Comparison of ENCODE assay signal across 27 mouse cellular contexts in genomic region chr5:88602713-88603112, GRCm38 (mm10).
"Had no signal": no experiment of that assay in that cellular context is flagged by ENCODE, and none has a peak within 500 bp of the region (broad histone marks: within the 10 kb centered on the region; RNA-seq: fewer than 3 reads in every experiment).

No protein-coding gene starts in this region.

- DNase-seq: cerebellum, adult 18-20 months; cerebellum, adult 2 months; cerebellum, adult 8-10 months; cerebellum, adult 9-10 months; cerebellum, adult 9-11 months; cerebellum, postnatal 10 days; cerebellum, postnatal 14 days; cerebellum, postnatal 25 days; cerebellum, postnatal 36 days; embryo, embryonic 11 days; forebrain, postnatal 0 days; gastrocnemius, adult 2 months; gastrocnemius, postnatal 10 days; gastrocnemius, postnatal 14 days; gastrocnemius, postnatal 25 days; gastrocnemius, postnatal 36 days had no signal

- ATAC-seq: forebrain, embryonic 13.5 days; forebrain, embryonic 14.5 days; forebrain, embryonic 15.5 days; forebrain, embryonic 16.5 days; forebrain, postnatal 0 days had no signal

- H3K9ac ChIP-seq: embryonic facial prominence, embryonic 12.5 days; embryonic facial prominence, embryonic 13.5 days; embryonic facial prominence, embryonic 15.5 days; forebrain, embryonic 12.5 days; forebrain, embryonic 13.5 days; forebrain, embryonic 15.5 days; forebrain, postnatal 0 days had no signal

- H3K27me3 ChIP-seq: embryonic facial prominence, embryonic 12.5 days; embryonic facial prominence, embryonic 13.5 days; embryonic facial prominence, embryonic 15.5 days; forebrain, embryonic 12.5 days; forebrain, embryonic 13.5 days; forebrain, embryonic 15.5 days had no signal

- H3K9me3 ChIP-seq: embryonic facial prominence, embryonic 10.5 days; embryonic facial prominence, embryonic 12.5 days; embryonic facial prominence, embryonic 13.5 days; embryonic facial prominence, embryonic 15.5 days; forebrain, embryonic 10.5 days; forebrain, embryonic 12.5 days; forebrain, embryonic 13.5 days; forebrain, embryonic 15.5 days had no signal

- H3K4me1 ChIP-seq: embryonic facial prominence, embryonic 10.5 days; forebrain, embryonic 10.5 days; forebrain, embryonic 12.5 days; forebrain, embryonic 13.5 days; forebrain, embryonic 15.5 days had no signal

- H3K4me3 ChIP-seq: embryonic facial prominence, embryonic 10.5 days; embryonic facial prominence, embryonic 12.5 days; embryonic facial prominence, embryonic 13.5 days; embryonic facial prominence, embryonic 15.5 days; erythroblast, embryonic 14.5 days; forebrain, embryonic 10.5 days; forebrain, embryonic 12.5 days; forebrain, embryonic 13.5 days; forebrain, embryonic 15.5 days; gastrocnemius, adult 2 months had no signal

- H3K36me3 ChIP-seq: embryonic facial prominence, embryonic 12.5 days; embryonic facial prominence, embryonic 13.5 days; embryonic facial prominence, embryonic 15.5 days had no signal

- H3K4me2 ChIP-seq: embryonic facial prominence, embryonic 12.5 days; embryonic facial prominence, embryonic 13.5 days; embryonic facial prominence, embryonic 15.5 days; forebrain, embryonic 12.5 days; forebrain, embryonic 13.5 days; forebrain, embryonic 15.5 days had no signal

- H3K27ac ChIP-seq: embryonic facial prominence, embryonic 10.5 days; embryonic facial prominence, embryonic 12.5 days; embryonic facial prominence, embryonic 13.5 days; embryonic facial prominence, embryonic 15.5 days; forebrain, embryonic 10.5 days; forebrain, embryonic 12.5 days; forebrain, embryonic 13.5 days; forebrain, embryonic 15.5 days; gastrocnemius, adult 2 months had no signal
